Mouse (Mus musculus) forebrain, embryonic 15.5 days (tissue): ENCODE data around the gene Nme1. TPM values are rescaled to one million over a fixed set of nuclear protein-coding genes. Genes with fewer than 3 reads are reported as not detected.

ENCODE experiments used
- ATAC-seq: fragments of 200-750 bp; cut with Nextera tagmentation; replicated peaks from 2 replicates; pipeline ENCODE4 v1.8.0; 2017; ENCODE audit warnings: mild to moderate bottlenecking, moderate TSS enrichment, moderate library complexity
- H3K27ac ChIP-seq: fragments of 300-500 bp; sonication (generic); replicated peaks from 2 replicates; pipeline ENCODE4 v1.5.1; 2015; ENCODE audit warnings: mild to moderate bottlenecking, inconsistent platforms
- H3K27me3 ChIP-seq: fragments of 300-500 bp; sonication (generic); 2 replicates; pipeline ENCODE4 v1.6.1; 2015; ENCODE audit warnings: inconsistent platforms
- H3K36me3 ChIP-seq: fragments of 300-500 bp; sonication (generic); 2 replicates; pipeline ENCODE4 v1.6.1; 2015; ENCODE audit warnings: mild to moderate bottlenecking, inconsistent platforms
- H3K4me1 ChIP-seq: fragments of 300-500 bp; sonication (generic); 2 replicates; pipeline ENCODE4 v1.6.1; 2015; ENCODE audit warnings: inconsistent platforms
- H3K4me2 ChIP-seq: fragments of 300-500 bp; sonication (generic); replicated peaks from 2 replicates; pipeline ENCODE4 v1.6.1; 2015; ENCODE audit warnings: mild to moderate bottlenecking, inconsistent platforms
- H3K4me3 ChIP-seq: fragments of 300-500 bp; sonication (generic); 2 replicates; pipeline ENCODE4 v1.5.1; 2015; ENCODE audit warnings: mild to moderate bottlenecking, inconsistent platforms
- H3K9ac ChIP-seq: fragments of 300-500 bp; sonication (generic); replicated peaks from 2 replicates; pipeline ENCODE4 v1.6.1; 2015; ENCODE audit warnings: mild to moderate bottlenecking, inconsistent platforms
- H3K9me3 ChIP-seq: fragments of 300-500 bp; sonication (generic); 2 replicates; pipeline ENCODE4 v1.6.1; 2016; ENCODE audit warnings: inconsistent platforms
- WGBS: fragments of 180-500 bp; shearing (Covaris S2); methylation state at CpG from one replicate; pipeline ENCODE4 v1.1.7; 2015; ENCODE audit warnings: mixed read lengths; 5-methylcytosine and 5-hydroxymethylcytosine counted together
- polyA plus RNA-seq: library from polyadenylated mRNA; unstranded; fragments of >200 nt; fragmentation: Nextera tagmentation; extraction: Ambion mirVana; gene quantifications from 2 replicates; pipeline ENCODE4 v1.2.1, GENCODE M21; 2015

The Nme1 gene
- polyA plus RNA-seq, 1 experiment from 2014 or later: 312 TPM

- H3K27me3 ChIP-seq: no peaks in the 10 kb centered on the region
- H3K4me3 ChIP-seq: no peak overlapping the region
- H3K27ac ChIP-seq: no peak overlapping the region
- WGBS: 92% methylated on average over 3 of the region's 3 CpGs
- no peak overlapping the region for H3K4me2 ChIP-seq
- ATAC-seq: no peak
- H3K9me3 ChIP-seq: no peaks in the 10 kb centered on the region
- no peaks in the 10 kb centered on the region for H3K4me1 ChIP-seq
- no peak overlapping the region for H3K9ac ChIP-seq
- H3K36me3 ChIP-seq: peaks cover 79% of the 10 kb centered on the region
Measured at GRCm38 (mm10) chr11:93911603-93912002, 56.7 kb downstream of the Nme1 start.

- no peak overlapping the region for H3K4me2 ChIP-seq
Measured at GRCm38 (mm10) chr11:93908829-93909228, 59.5 kb downstream of the Nme1 start.

GRCm38 (mm10) chr11:93907839-93908238 is 60.5 kb downstream of the Nme1 start:
- Histone ChIP-seq H3K27ac (no peak overlapping the region), H3K9me3 (no peaks in the 10 kb centered on the region), H3K36me3 (peaks cover 66% of the 10 kb centered on the region), H3K9ac (no peak overlapping the region), H3K4me2 (no peak overlapping the region), H3K27me3 (no peaks in the 10 kb centered on the region), H3K4me1 (no peaks in the 10 kb centered on the region), H3K4me3 (no peak overlapping the region)
- 89% methylated on average over 3 of the region's 3 CpGs for WGBS
- no peak for ATAC-seq

More at GRCm38 (mm10) chr11:93908829-93909228, 59.5 kb downstream of the Nme1 start:
- ATAC-seq: no peak
- 90% methylated on average over 9 of the region's 9 CpGs for WGBS
- Histone ChIP-seq H3K4me1 (no peaks in the 10 kb centered on the region), H3K27ac (no peak overlapping the region), H3K9me3 (no peaks in the 10 kb centered on the region), H3K36me3 (peaks cover 71% of the 10 kb centered on the region), H3K27me3 (no peaks in the 10 kb centered on the region), H3K4me3 (no peak overlapping the region), H3K9ac (no peak overlapping the region)

Other genes starting within 250 kb of the Nme1 start
- 34.0 and 37.7 TPM in 2 replicates for gene Utp18, start 82.8 kb downstream of the Nme1 start, polyA plus RNA-seq
- gene Mbtd1, start 82.7 kb downstream of the Nme1 start, polyA plus RNA-seq: 38.5 and 43.8 TPM in 2 replicates
- gene Nme2, start 12.3 kb downstream of the Nme1 start, polyA plus RNA-seq: 105 and 106 TPM in 2 replicates
- 363 and 387 TPM in 2 replicates for gene Gm20390, start 228 bp downstream of the Nme1 start, polyA plus RNA-seq
- 90.9 and 96.7 TPM in 2 replicates for gene Spag9, start 27.6 kb upstream of the Nme1 start, polyA plus RNA-seq
- gene Tob1, start 242.9 kb upstream of the Nme1 start, polyA plus RNA-seq: 45.8 and 46.5 TPM in 2 replicates